Mouse (Mus musculus) erythroblast, embryonic 14.5 days (primary cell): ENCODE measurements around the gene Zfp473.

Source experiments
- GATA1 ChIP-seq: IDR thresholded peaks from 2 replicates; pipeline ENCODE4 v1.6.1; 2012; ENCODE audit warnings: low read length, inconsistent platforms, mixed read lengths
- TAL1 ChIP-seq: IDR thresholded peaks from 3 replicates; pipeline ENCODE4 v1.6.1; 2012; ENCODE audit warnings: low read length, inconsistent platforms, mixed read lengths

GRCm38 (mm10) chr7:44776849-44777498, 26.1 kb upstream of the Zfp473 start:
- TF ChIP-seq GATA1 (no peak), TAL1 (no peak)
